Mouse (Mus musculus) heart, embryonic 15.5 days (tissue): Measurements from ENCODE around the gene Hspb6. TPM values are rescaled to one million over a fixed set of nuclear protein-coding genes. Genes with fewer than 3 reads are reported as not detected.

ENCODE experiments used
- ATAC-seq: fragments of 200-750 bp; cut with Nextera tagmentation; replicated peaks from 2 replicates; pipeline ENCODE4 v1.8.0; 2017; ENCODE audit warnings: low read depth, moderate TSS enrichment; ENCODE audit not compliant: insufficient number of reproducible peaks, insufficient read depth, low FRiP score
- H3K27ac ChIP-seq: fragments of 300-500 bp; sonication (generic); 2 replicates; pipeline ENCODE4 v1.5.1; 2015; ENCODE audit warnings: mild to moderate bottlenecking, inconsistent platforms
- H3K27me3 ChIP-seq: fragments of 300-500 bp; sonication (generic); 2 replicates; pipeline ENCODE4 v1.6.1; 2015; ENCODE audit warnings: inconsistent platforms
- H3K36me3 ChIP-seq: fragments of 300-500 bp; sonication (generic); 2 replicates; pipeline ENCODE4 v1.6.1; 2015; ENCODE audit warnings: mild to moderate bottlenecking, inconsistent platforms
- H3K4me1 ChIP-seq: fragments of 300-500 bp; sonication (generic); replicated peaks from 2 replicates; pipeline ENCODE4 v1.6.1; 2015; ENCODE audit warnings: inconsistent platforms
- H3K4me2 ChIP-seq: fragments of 300-500 bp; sonication (generic); 2 replicates; pipeline ENCODE4 v1.6.1; 2015; ENCODE audit warnings: inconsistent platforms, mild to moderate bottlenecking, moderate library complexity
- H3K4me3 ChIP-seq: fragments of 300-500 bp; sonication (generic); 2 replicates; pipeline ENCODE4 v1.5.1; 2015; ENCODE audit warnings: mild to moderate bottlenecking, inconsistent platforms
- H3K9ac ChIP-seq: fragments of 300-500 bp; sonication (generic); 2 replicates; pipeline ENCODE4 v1.6.1; 2015; ENCODE audit warnings: mild to moderate bottlenecking, inconsistent platforms
- H3K9me3 ChIP-seq: fragments of 300-500 bp; sonication (generic); replicated peaks from 2 replicates; pipeline ENCODE4 v1.6.1; 2016; ENCODE audit warnings: inconsistent platforms
- WGBS: fragments of 180-500 bp; shearing (Covaris S2); methylation state at CpG from one replicate; pipeline ENCODE4 v1.1.7; 2015; ENCODE audit warnings: mixed read lengths; 5-methylcytosine and 5-hydroxymethylcytosine counted together
- microRNA-seq: library from miRNA; unstranded; fragments of <30 nt; microRNA quantifications from one replicate; pipeline ENCODE4, GENCODE M21; 2016
- polyA plus RNA-seq: library from polyadenylated mRNA; unstranded; fragments of >200 nt; fragmentation: Nextera tagmentation; extraction: Ambion mirVana; gene quantifications from 2 replicates; pipeline ENCODE4 v1.2.1, GENCODE M21; 2015

Hspb6 gene
- polyA plus RNA-seq, 1 experiment from 2014 or later, result 176 TPM

GRCm38 (mm10) chr7:30598786-30599185 lies 46.8 kb downstream of the Hspb6 start, which contains the start of gene Zbtb32:
Gene Zbtb32 (minus strand): TSS chr7:30598909.
- Histone ChIP-seq H3K36me3 (no peaks in the 10 kb centered on the region), H3K27me3 (0 out of 2 replicates have a peak, but pooled peaks cover 2% of the 10 kb centered on the region), H3K9ac (no peak within 1 kb of the TSS), H3K9me3 (no peaks in the 10 kb centered on the region), H3K27ac (peak within 1 kb of the TSS; percentile 35; the same call in 1 of the 2 replicates), H3K4me2 (peak within 1 kb of the TSS; percentile 39), H3K4me1 (peaks cover 10% of the 10 kb centered on the region), H3K4me3 (no peak within 1 kb of the TSS)
- 90% methylated on average over 12 of the region's 12 CpGs for WGBS
- ATAC-seq, result no peak

DNA sequence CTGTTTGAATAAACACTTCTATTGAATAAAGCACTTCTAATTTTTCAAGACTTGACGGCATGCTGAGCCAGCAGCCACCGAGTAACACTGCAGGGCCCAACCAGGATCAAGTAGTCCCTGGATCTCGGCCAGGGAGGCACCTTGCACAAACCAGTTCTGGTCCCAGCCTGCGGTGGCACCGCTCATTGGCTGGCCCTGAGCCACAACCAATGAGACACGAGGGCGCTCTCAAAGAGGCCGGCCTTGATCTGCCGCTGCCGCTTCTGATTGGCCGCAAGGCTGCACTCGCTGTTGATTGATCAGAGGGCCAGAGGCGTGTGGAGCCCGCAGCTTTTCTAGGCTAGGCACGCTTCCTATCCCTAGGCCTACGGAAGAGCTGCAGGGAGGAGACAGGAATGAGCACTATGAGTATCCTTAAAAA lies 48.0 kb downstream of the Hspb6 start:
- peak; percentile 92 for ATAC-seq
- H3K4me1 ChIP-seq, result peaks cover 10% of the 10 kb centered on the region
- H3K9ac ChIP-seq, result no peak overlapping the region
- H3K4me2 ChIP-seq, result peak overlapping the region; percentile 39
- no peaks in the 10 kb centered on the region for H3K27me3 ChIP-seq
- H3K9me3 ChIP-seq, result no peaks in the 10 kb centered on the region
- 2% methylated on average over 16 of the region's 16 CpGs for WGBS
- 0 out of 2 replicates have a peak overlapping the region, but pooled peaks have one; percentile 15 for H3K4me3 ChIP-seq
- H3K36me3 ChIP-seq, result no peaks in the 10 kb centered on the region
- peak overlapping the region; percentile 46 for H3K27ac ChIP-seq

- ATAC-seq, result no peak
- Histone ChIP-seq H3K9me3 (no peaks in the 10 kb centered on the region), H3K36me3 (no peaks in the 10 kb centered on the region), H3K4me1 (peaks cover 10% of the 10 kb centered on the region), H3K4me2 (peak overlapping the region; percentile 37), H3K27me3 (no peaks in the 10 kb centered on the region), H3K27ac (peak overlapping the region; percentile 46), H3K9ac (no peak overlapping the region), H3K4me3 (no peak overlapping the region)
- WGBS, result 61% methylated on average over 7 of the region's 7 CpGs
These were observed 48.7 kb downstream of the Hspb6 start for GRCm38 (mm10) chr7:30600651-30601050.

DNA sequence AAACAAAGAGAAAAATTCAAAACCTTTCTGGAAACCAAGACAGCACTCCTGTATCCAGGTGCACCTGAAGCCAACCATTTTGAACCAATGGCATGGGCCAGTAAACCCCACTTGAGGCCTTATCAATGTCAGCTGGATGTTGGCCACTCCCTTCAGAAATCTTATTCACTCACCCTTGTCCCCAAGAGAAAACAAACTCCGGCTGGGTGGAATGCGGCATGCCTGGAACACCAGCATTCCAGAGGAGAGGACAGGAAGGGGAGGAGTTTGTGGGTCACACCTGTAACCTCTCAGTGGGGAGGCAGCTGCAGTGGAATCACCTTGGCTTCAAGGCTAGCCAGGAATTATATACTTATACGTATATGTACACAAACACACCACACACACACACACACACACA lies 50.6 kb downstream of the Hspb6 start:
- no peak overlapping the region for H3K9ac ChIP-seq
- H3K27ac ChIP-seq, result no peak overlapping the region
- ATAC-seq, result no peak

DNA sequence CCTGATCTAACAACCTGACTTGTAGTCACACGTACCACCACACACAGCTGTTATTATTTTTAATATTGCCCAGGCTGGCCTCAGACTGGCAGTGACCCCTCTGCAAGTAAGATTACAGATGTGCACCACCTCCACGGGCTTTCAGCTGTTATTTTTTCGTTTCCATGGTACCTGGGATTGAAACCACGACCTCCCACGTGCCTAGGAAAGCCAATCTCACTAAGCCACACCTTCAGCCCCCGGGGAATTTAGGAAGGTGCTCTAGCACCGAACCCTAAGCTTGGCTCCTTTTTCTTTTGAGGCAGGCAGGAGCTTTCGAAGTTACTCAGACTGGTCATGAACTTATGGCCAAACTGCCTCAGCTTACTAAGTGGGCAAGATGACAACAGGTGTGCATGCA lies 52.4 kb downstream of the Hspb6 start:
- no peak overlapping the region for H3K4me3 ChIP-seq
- H3K36me3 ChIP-seq, result no peaks in the 10 kb centered on the region
- no peaks in the 10 kb centered on the region for H3K27me3 ChIP-seq
- no peak for ATAC-seq
- WGBS, result 61% methylated on average over 8 of the region's 8 CpGs
- H3K4me2 ChIP-seq, result no peak overlapping the region
- H3K4me1 ChIP-seq, result peaks cover 10% of the 10 kb centered on the region
- H3K9me3 ChIP-seq, result no peaks in the 10 kb centered on the region
- H3K27ac ChIP-seq, result no peak overlapping the region
- no peak overlapping the region for H3K9ac ChIP-seq

More for the DNA sequence above, 50.6 kb downstream of the Hspb6 start:
- Histone ChIP-seq H3K4me2 (no peak overlapping the region), H3K27me3 (no peaks in the 10 kb centered on the region), H3K9me3 (no peaks in the 10 kb centered on the region), H3K4me1 (peaks cover 10% of the 10 kb centered on the region), H3K4me3 (no peak overlapping the region), H3K36me3 (no peaks in the 10 kb centered on the region)
- 30% methylated on average over 3 of the region's 3 CpGs for WGBS

DNA sequence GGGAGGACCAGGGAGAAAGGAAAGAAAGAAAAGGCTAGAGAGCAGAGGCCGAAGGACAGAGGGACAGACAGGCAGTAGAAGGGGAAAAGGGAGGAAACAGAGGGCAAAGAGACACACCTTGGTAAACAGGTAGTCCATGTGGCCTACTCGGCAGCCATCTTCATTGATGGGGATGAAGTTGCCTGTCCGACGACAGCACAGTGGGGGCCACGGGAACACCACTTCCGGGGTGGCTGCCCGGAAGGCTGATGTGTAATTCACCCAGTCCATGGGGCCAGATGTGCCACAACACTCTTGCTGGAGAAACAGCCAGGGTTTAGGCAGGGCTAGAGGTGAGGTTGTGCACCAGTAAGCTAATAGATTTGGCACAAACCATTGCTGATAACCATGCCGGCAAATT lies 53.0 kb downstream of the Hspb6 start:
- H3K36me3 ChIP-seq, result no peaks in the 10 kb centered on the region
- H3K9ac ChIP-seq, result no peak overlapping the region
- no peak overlapping the region for H3K4me2 ChIP-seq
- H3K27ac ChIP-seq, result no peak overlapping the region
- no peaks in the 10 kb centered on the region for H3K27me3 ChIP-seq
- no peaks in the 10 kb centered on the region for H3K9me3 ChIP-seq
- WGBS, result 81% methylated on average over 8 of the region's 8 CpGs
- peaks cover 10% of the 10 kb centered on the region for H3K4me1 ChIP-seq
- no peak for ATAC-seq
- no peak overlapping the region for H3K4me3 ChIP-seq

Small RNA genes within 50 kb of the gene (microRNA-seq; reads per million reads assigned to microRNA genes)
- gene Gm38670 (3.4 reads per million, percentile 12 among the genes with 10 or more reads in this experiment), gene Mir3569 (not detected)

Other genes starting within 250 kb of the Hspb6 start
- 57.4 and 64.4 TPM in 2 replicates for gene Alkbh6, start 243.5 kb upstream of the Hspb6 start, polyA plus RNA-seq
- 6.1 and 18.8 TPM in 2 replicates for gene Syne4, start 237.4 kb upstream of the Hspb6 start, polyA plus RNA-seq
- 5.1 TPM in 1 of 2 replicates, not detected in the other for gene E130208F15Rik, start 230.4 kb upstream of the Hspb6 start, polyA plus RNA-seq
- 14.4 and 17.5 TPM in 2 replicates for gene Sdhaf1, start 228.3 kb upstream of the Hspb6 start, polyA plus RNA-seq
- 1.4 and 2.1 TPM in 2 replicates for gene Lrfn3, start 189.4 kb upstream of the Hspb6 start, polyA plus RNA-seq
- 27.1 and 46.0 TPM in 2 replicates for gene Tyrobp, start 138.4 kb upstream of the Hspb6 start, polyA plus RNA-seq
- 0.98 and 2.7 TPM in 2 replicates for gene Hcst, start 132.3 kb upstream of the Hspb6 start, polyA plus RNA-seq
- gene Nfkbid, start 130.4 kb upstream of the Hspb6 start, polyA plus RNA-seq, result 0.76 and 1.5 TPM in 2 replicates
- 14.7 and 21.7 TPM in 2 replicates for gene Aplp1, start 106.6 kb upstream of the Hspb6 start, polyA plus RNA-seq
- gene Kirrel2, start 94.5 kb upstream of the Hspb6 start, polyA plus RNA-seq, result 0.16 TPM in 2 replicates
- gene Nphs1, start 93.9 kb upstream of the Hspb6 start, polyA plus RNA-seq, result 0.09 and 0.14 TPM in 2 replicates
- gene Prodh2, start 58.6 kb upstream of the Hspb6 start, polyA plus RNA-seq, result 0.15 and 0.74 TPM in 2 replicates
- gene Arhgap33, start 17.1 kb upstream of the Hspb6 start, polyA plus RNA-seq, result 6.2 and 8.1 TPM in 2 replicates
- 8.0 and 9.4 TPM in 2 replicates for gene Proser3, start 121 bp downstream of the Hspb6 start, polyA plus RNA-seq
- 32.7 and 33.1 TPM in 2 replicates for gene Lin37, start 7.7 kb downstream of the Hspb6 start, polyA plus RNA-seq
- gene U2af1l4, start 11.1 kb downstream of the Hspb6 start, polyA plus RNA-seq, result 90.0 and 97.8 TPM in 2 replicates
- 8.4 and 10.8 TPM in 2 replicates for gene Gm49396, start 11.2 kb downstream of the Hspb6 start, polyA plus RNA-seq
- 104 and 106 TPM in 2 replicates for gene Psenen, start 11.4 kb downstream of the Hspb6 start, polyA plus RNA-seq
- gene Igflr1, start 13.2 kb downstream of the Hspb6 start, polyA plus RNA-seq, result 3.7 and 4.0 TPM in 2 replicates
- 4.2 and 4.4 TPM in 2 replicates for gene Kmt2b, start 36.5 kb downstream of the Hspb6 start, polyA plus RNA-seq
- gene Zbtb32, start 46.7 kb downstream of the Hspb6 start, polyA plus RNA-seq, result 0.14 and 0.23 TPM in 2 replicates
- 0.43 and 1.4 TPM in 2 replicates for gene Upk1a, start 60.7 kb downstream of the Hspb6 start, polyA plus RNA-seq
- gene Cox6b1, start 74.0 kb downstream of the Hspb6 start, polyA plus RNA-seq, result 1,740 and 2,396 TPM in 2 replicates
- not detected in 2 replicates for gene Etv2, start 83.7 kb downstream of the Hspb6 start, polyA plus RNA-seq
- gene Rbm42, start 98.1 kb downstream of the Hspb6 start, polyA plus RNA-seq, result 73.7 and 92.8 TPM in 2 replicates
- gene Haus5, start 112.8 kb downstream of the Hspb6 start, polyA plus RNA-seq, result 23.4 and 33.8 TPM in 2 replicates
- gene Pmis2, start 119.4 kb downstream of the Hspb6 start, polyA plus RNA-seq, result not detected in 2 replicates
- gene 2200002J24Rik, start 146.7 kb downstream of the Hspb6 start, polyA plus RNA-seq, result 1.0 and 1.4 TPM in 2 replicates
- gene Atp4a, start 160.0 kb downstream of the Hspb6 start, polyA plus RNA-seq, result 0.37 and 0.62 TPM in 2 replicates
- 167 and 172 TPM in 2 replicates for gene Tmem147, start 177.4 kb downstream of the Hspb6 start, polyA plus RNA-seq
- 0.13 TPM in 1 of 2 replicates, not detected in the other for gene Gapdhs, start 191.5 kb downstream of the Hspb6 start, polyA plus RNA-seq
- 1.2 and 1.5 TPM in 2 replicates for gene Sbsn, start 199.3 kb downstream of the Hspb6 start, polyA plus RNA-seq
- gene Dmkn, start 211.6 kb downstream of the Hspb6 start, polyA plus RNA-seq, result 2.8 and 3.6 TPM in 2 replicates
- 3.8 and 6.4 TPM in 2 replicates for gene Krtdap, start 235.7 kb downstream of the Hspb6 start, polyA plus RNA-seq